Mouse (Mus musculus) brain, embryonic 14.5 days (tissue): ENCODE data around the gene Cdc42. TPM values are rescaled to one million over a fixed set of nuclear protein-coding genes. Genes with fewer than 3 reads are reported as not detected.

Experiments
- DNase-seq: peaks from one replicate; pipeline ENCODE4 v3.0.0-alpha.2; 2011; ENCODE audit warnings: low read depth
- CTCF ChIP-seq: fragments of 200-500 bp; IDR thresholded peaks from 2 replicates; pipeline ENCODE4 v1.5.1; 2012; ENCODE audit warnings: inconsistent platforms, mild to moderate bottlenecking, moderate library complexity, borderline replicate concordance; ENCODE audit not compliant: insufficient read depth, insufficient read length; ENCODE audit errors: extremely low read depth
- POLR2A ChIP-seq: fragments of 200-500 bp; IDR thresholded peaks from 2 replicates; pipeline ENCODE4 v1.6.1; 2012; ENCODE audit warnings: mild to moderate bottlenecking, inconsistent platforms, borderline replicate concordance; ENCODE audit not compliant: poor library complexity, insufficient read depth, insufficient read length, severe bottlenecking; ENCODE audit errors: extremely low read depth
- polyA plus RNA-seq: library from polyadenylated mRNA; depleted of rRNA; stranded (reverse); fragments of >200 nt; gene quantifications from 2 replicates; pipeline ENCODE4 v1.2.3, GENCODE M21; 2012

Gene Cdc42
- polyA plus RNA-seq, 1 experiment: 445 TPM

GRCm38 (mm10) chr4:137290250-137290649 is 67.3 kb downstream of the Cdc42 start:
- no peak for DNase-seq
- TF ChIP-seq POLR2A (no peak), CTCF (no peak)

DNA sequence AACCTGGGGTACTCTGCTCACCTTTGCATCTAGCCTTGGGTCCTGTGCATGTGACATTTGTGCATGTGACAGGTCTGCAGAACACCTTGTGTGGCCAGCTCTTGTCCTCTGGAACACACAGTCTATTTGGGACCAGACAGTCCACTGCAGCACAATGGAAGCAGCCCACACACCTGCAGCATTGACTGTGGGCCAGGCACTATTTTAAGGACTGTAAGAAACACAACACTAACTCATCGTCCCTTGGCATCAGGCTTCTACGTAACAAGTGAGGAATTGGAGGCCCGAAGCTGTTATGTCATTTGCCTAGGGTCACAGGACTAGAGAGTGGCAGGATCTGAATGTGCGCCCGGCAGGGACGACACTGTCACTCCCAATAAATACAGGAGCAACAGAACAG is 67.8 kb downstream of the Cdc42 start:
- DNase-seq: no peak
- TF ChIP-seq CTCF: no peak
- no peak for TF ChIP-seq POLR2A

GRCm38 (mm10) chr4:137287818-137288217 is 69.7 kb downstream of the Cdc42 start:
- peak; percentile 65 for DNase-seq

DNA sequence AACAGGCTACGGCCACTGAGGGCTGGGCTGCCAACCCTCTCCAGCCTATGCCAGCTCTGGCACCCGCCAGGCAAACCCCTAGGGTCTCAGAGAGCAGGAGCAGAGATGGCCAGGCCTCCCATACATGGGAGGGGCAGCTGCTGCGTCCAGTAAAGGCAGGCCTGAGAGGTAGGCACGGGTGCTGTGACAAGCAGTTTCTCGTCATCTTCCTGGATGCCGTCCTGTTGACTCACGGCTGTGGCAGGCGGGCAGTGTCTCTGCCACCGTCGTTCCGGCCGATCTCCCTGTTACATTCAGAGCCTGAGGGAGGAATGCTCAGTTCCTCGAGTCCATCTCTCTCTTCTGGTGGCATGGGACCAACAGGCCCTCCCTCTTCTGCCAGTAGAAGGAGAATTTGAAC is 70.3 kb downstream of the Cdc42 start:
- TF ChIP-seq POLR2A: no peak
- no peak for TF ChIP-seq CTCF
- no peak for DNase-seq

More at GRCm38 (mm10) chr4:137287818-137288217, 69.7 kb downstream of the Cdc42 start:
- no peak for TF ChIP-seq POLR2A
- peak; percentile 89 for TF ChIP-seq CTCF

- TF ChIP-seq CTCF: no peak
- TF ChIP-seq POLR2A: no peak
- no peak for DNase-seq
Observed at GRCm38 (mm10) chr4:137286662-137286953, 70.9 kb downstream of the Cdc42 start.

DNA sequence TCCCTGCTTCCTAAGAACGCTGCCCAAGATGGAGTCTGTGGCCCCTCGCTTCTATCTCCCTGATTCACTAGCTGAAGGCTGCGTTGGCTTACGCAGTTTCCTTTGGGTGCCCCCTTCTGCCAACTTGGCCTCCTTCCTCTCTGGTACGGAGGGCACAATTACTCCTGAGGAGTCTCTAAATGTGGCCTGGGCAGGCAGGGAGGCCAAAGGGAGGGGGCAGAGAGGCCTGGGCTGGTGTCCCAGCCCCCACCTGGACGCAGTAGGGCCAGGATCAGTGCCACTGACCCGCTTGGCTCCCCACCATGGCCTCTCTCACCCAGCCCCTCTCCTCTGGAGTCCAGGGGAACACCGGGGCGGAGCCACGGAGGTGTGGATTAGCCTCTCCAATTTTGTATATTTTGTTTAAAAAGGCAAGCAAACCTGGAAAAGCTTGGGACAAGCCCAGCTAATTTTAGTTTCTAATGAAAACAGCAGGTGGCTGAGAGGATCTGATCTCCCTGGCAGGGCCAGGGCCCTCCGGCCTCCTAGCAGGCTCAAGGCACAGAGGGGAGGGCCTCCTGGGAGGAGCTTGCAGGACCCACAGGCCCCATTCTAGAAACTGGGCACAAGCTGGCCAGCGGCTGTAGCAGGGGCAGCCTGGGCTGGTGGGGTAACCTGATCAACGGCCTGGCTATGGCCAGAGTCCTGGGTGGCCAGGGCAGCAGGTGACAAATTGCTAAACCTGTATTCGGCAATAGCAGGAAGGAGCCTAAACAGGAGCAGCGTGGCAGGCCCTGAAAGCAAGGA is 71.5 kb downstream of the Cdc42 start:
- DNase-seq: no peak

GRCm38 (mm10) chr4:137283407-137283732 is 74.2 kb downstream of the Cdc42 start:
- no peak for DNase-seq
- TF ChIP-seq CTCF: no peak
- no peak for TF ChIP-seq POLR2A

More for the DNA sequence above, 71.5 kb downstream of the Cdc42 start:
- TF ChIP-seq CTCF (no peak), POLR2A (no peak)

DNA sequence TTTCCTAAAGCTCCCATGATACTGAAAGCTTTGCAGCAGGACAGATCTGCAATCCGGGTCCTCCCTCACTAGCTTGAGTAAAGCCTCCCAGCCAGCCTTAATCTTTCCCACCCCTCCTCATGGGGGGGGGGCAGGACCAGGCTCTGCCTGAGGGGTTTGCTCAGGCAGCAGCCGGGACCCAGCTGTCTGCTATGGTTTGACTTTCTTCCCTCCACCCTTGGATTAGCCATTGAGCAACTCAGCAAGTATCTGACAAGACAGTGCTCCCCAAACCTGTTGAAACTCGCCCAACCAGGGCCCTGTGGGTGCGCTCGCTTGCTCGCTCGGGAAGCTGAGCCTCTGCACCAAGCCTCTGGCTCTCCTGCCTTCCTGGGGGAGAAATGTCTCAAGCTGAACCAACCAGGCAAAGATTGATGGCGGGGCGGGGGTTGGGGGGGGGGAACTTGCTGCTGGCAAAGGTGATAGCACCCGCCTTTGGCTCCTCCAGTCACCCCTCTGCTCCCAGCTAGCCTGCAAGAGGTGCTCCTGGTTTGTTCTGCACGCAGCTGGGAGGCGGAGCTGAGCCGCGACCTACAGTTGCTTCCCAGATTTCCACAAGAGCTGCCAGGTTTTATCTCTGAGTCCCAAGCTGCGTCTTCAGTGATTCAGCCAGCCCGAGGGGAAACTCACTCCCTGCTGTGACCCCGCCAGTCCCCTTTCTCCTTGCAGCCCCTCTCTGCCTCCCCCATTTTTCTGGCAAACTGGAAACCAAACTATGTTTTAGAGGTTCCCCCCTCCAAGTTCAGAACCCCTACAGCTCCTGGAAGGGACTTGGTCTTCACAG is 74.7 kb downstream of the Cdc42 start:
- no peak for DNase-seq

DNA sequence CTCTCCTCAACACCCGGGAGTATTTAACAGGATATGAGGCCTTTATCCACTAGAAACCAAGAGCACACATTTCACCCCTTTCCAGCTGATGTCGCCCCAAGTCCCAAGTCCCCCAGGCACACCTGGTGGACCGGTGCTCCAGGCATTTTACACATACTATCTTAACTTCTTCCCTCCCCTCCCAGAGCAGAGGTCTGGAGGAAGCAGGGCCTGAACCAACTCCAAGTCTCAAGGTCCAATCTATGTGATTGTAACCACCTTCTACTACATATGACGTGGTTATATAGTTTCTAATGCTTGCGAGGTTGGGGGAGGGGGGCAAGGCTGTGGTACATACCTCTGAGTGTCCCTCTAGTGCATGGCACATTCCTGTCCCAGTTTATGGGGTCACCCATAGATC is 75.4 kb downstream of the Cdc42 start:
- TF ChIP-seq CTCF (no peak), POLR2A (no peak)
- no peak for DNase-seq

More for the DNA sequence above, 74.7 kb downstream of the Cdc42 start:
- TF ChIP-seq POLR2A: no peak
- TF ChIP-seq CTCF: no peak

GRCm38 (mm10) chr4:137281273-137281672 is 76.2 kb downstream of the Cdc42 start:
- TF ChIP-seq POLR2A (no peak), CTCF (no peak)
- DNase-seq: no peak

GRCm38 (mm10) chr4:137279346-137279745 is 78.2 kb downstream of the Cdc42 start:
- no peak for TF ChIP-seq CTCF
- TF ChIP-seq POLR2A: no peak
- no peak for DNase-seq

- no peak for TF ChIP-seq POLR2A
- no peak for TF ChIP-seq CTCF
- peak; percentile 62 for DNase-seq
Observed at GRCm38 (mm10) chr4:137278144-137279040, 79.1 kb downstream of the Cdc42 start.
